Mouse (Mus musculus) G1E (cell line): ENCODE measurements around the gene Ccdc115. TPM values are rescaled to one million over a fixed set of nuclear protein-coding genes. Genes with fewer than 3 reads are reported as not detected.

Experiments
- ATAC-seq: 2 replicates; pipeline ENCODE4 v1.8.0; 2016; ENCODE audit warnings: mild to moderate bottlenecking; ENCODE audit not compliant: insufficient number of reproducible peaks, poor library complexity, low FRiP score, severe bottlenecking; ENCODE audit errors: extremely low read depth
- DNase-seq: peaks from one replicate; pipeline ENCODE4 v3.0.0; 2012; ENCODE audit warnings: low spot score
- H3K27me3 ChIP-seq: 2 replicates; pipeline ENCODE4 v1.6.1; 2012; ENCODE audit warnings: mild to moderate bottlenecking, low read length, inconsistent platforms; ENCODE audit not compliant: insufficient read depth
- H3K36me3 ChIP-seq: replicated peaks from 2 replicates; pipeline ENCODE3; 2012; ENCODE audit warnings: mild to moderate bottlenecking, inconsistent platforms
- H3K4me1 ChIP-seq: 2 replicates; pipeline ENCODE4 v1.6.1; 2012; ENCODE audit warnings: low read depth, low read length, inconsistent platforms, mixed read lengths; ENCODE audit not compliant: insufficient read depth
- H3K4me3 ChIP-seq: 2 replicates; pipeline ENCODE4 v1.5.1; 2012; ENCODE audit warnings: low read depth, mild to moderate bottlenecking, inconsistent platforms, low read length, moderate library complexity, mixed read lengths
- H3K9me3 ChIP-seq: replicated peaks from 2 replicates; pipeline ENCODE4 v1.6.1; 2012; ENCODE audit warnings: inconsistent platforms
- CTCF ChIP-seq: IDR thresholded peaks from 2 replicates; pipeline ENCODE4 v1.5.1; 2012; ENCODE audit warnings: low read depth, low read length, inconsistent platforms, mixed read lengths
- GATA1 ChIP-seq: IDR thresholded peaks from 2 replicates; pipeline ENCODE4 v1.6.1; 2012; ENCODE audit warnings: borderline replicate concordance, low read length, inconsistent platforms, mixed read lengths
- GATA2 ChIP-seq: IDR thresholded peaks from 2 replicates; pipeline ENCODE4 v1.6.1; 2012; ENCODE audit warnings: low read depth, low read length, inconsistent platforms, borderline replicate concordance
- POLR2AphosphoS5 ChIP-seq: IDR thresholded peaks from 2 replicates; pipeline ENCODE4 v1.6.1; 2012; ENCODE audit warnings: low read depth, low read length, inconsistent platforms; ENCODE audit not compliant: insufficient replicate concordance
- TAL1 ChIP-seq: conservative IDR thresholded peaks from 2 replicates; pipeline ENCODE4 v1.6.1; 2012; ENCODE audit warnings: low read depth, low read length, inconsistent platforms, mixed read lengths
- polyA plus RNA-seq: library from polyadenylated mRNA; stranded (reverse); fragments of >175 nt; gene quantifications from 2 replicates; pipeline ENCODE4 v1.2.3, GENCODE M21; 2012
- total RNA-seq, 2 experiments: library from RNA; stranded (forward) in 1 of 2; stranded (reverse) in 1 of 2; fragments of 200-1000 nt in 1 of 2; fragments of >200 nt in 1 of 2; fragmentation: Nextera tagmentation in 1 of 2; gene quantifications; 2 replicates each; pipeline ENCODE4 v1.2.3; 2014 to 2017

The Ccdc115 gene
- total and polyA plus RNA-seq, 3 experiments = 60.5 to 146 (median 97.1) TPM

DNA sequence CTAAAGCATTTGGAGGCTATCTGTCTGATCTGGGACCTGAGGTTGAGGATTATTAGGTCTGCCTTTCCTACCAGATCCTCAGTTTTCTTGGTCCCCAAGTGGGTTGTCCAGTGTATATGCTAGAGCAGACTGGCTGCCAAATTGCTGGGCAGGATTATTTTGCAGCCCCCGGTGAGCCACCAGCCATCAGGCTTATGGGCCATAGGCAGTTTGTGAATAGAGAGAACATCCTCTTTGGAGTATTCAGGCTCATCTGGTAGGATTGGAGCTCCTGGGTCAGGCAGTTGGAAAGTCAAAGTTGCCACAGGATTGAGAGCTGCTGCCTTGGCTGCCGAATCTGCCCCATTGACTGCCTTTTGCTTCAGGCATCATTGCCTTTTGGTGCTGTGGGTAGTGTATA is 11.0 kb downstream of the Ccdc115 start:
- no peak for TF ChIP-seq GATA2
- TF ChIP-seq TAL1 = no peak
- no peak for TF ChIP-seq POLR2AphosphoS5
- no peak for TF ChIP-seq GATA1
- no peak for TF ChIP-seq CTCF
- H3K4me3 ChIP-seq = no peak overlapping the region
- ATAC-seq (no peak), DNase-seq (no peak)
- peaks cover 46% of the 10 kb centered on the region for H3K9me3 ChIP-seq
- H3K27me3 ChIP-seq = no peaks in the 10 kb centered on the region; the same call in 1 of the 2 replicates
- H3K4me1 ChIP-seq = no peaks in the 10 kb centered on the region
- no peaks in the 10 kb centered on the region for H3K36me3 ChIP-seq

GRCm38 (mm10) chr1:34399182-34399953 is 40.1 kb downstream of the Ccdc115 start:
- no peak for ATAC-seq
- no peak overlapping the region for H3K4me3 ChIP-seq
- no peaks in the 10 kb centered on the region; the same call in 1 of the 2 replicates for H3K27me3 ChIP-seq
- TF ChIP-seq CTCF = no peak
- TF ChIP-seq TAL1 = no peak
- TF ChIP-seq GATA2 = no peak
- TF ChIP-seq POLR2AphosphoS5 = no peak
- no peak for TF ChIP-seq GATA1
- no peak for DNase-seq
- no peaks in the 10 kb centered on the region for H3K9me3 ChIP-seq
- H3K36me3 ChIP-seq = no peaks in the 10 kb centered on the region
- H3K4me1 ChIP-seq = no peaks in the 10 kb centered on the region

DNA sequence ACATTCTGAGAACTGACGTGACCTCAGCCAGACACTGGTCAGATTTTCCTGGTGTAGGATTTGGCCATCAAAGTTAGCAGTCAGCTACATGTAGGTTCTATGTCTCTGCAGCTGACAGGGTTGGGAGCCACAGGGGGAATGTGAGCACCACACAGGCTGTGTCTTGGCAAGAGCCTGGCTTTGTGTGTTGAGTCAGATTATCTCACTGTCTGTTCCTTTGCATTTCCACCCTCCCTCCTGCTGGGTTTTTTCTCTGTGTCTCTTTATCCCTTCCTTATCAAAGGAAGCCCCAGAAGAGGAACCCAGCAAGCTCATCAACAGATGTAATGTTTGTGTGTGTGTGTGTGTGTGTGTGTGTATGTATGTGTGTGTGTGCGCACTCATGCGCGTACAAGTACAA is 43.2 kb downstream of the Ccdc115 start:
- Histone ChIP-seq H3K36me3 (no peaks in the 10 kb centered on the region), H3K4me1 (no peaks in the 10 kb centered on the region), H3K4me3 (no peak overlapping the region), H3K27me3 (peaks cover 5% of the 10 kb centered on the region), H3K9me3 (no peaks in the 10 kb centered on the region)
- DNase-seq (no peak), ATAC-seq (no peak)
- no peak for TF ChIP-seq CTCF
- TF ChIP-seq TAL1 = no peak
- no peak for TF ChIP-seq GATA2
- TF ChIP-seq GATA1 = no peak
- TF ChIP-seq POLR2AphosphoS5 = no peak

- Histone ChIP-seq H3K4me3 (no peak overlapping the region), H3K36me3 (no peaks in the 10 kb centered on the region), H3K9me3 (no peaks in the 10 kb centered on the region), H3K27me3 (peaks cover 9% of the 10 kb centered on the region), H3K4me1 (no peaks in the 10 kb centered on the region)
- TF ChIP-seq CTCF (no peak), TAL1 (no peak), GATA1 (no peak), POLR2AphosphoS5 (no peak), GATA2 (no peak)
- no peak for DNase-seq
- no peak for ATAC-seq
Measured at GRCm38 (mm10) chr1:34389234-34389891, 50.1 kb downstream of the Ccdc115 start.

DNA sequence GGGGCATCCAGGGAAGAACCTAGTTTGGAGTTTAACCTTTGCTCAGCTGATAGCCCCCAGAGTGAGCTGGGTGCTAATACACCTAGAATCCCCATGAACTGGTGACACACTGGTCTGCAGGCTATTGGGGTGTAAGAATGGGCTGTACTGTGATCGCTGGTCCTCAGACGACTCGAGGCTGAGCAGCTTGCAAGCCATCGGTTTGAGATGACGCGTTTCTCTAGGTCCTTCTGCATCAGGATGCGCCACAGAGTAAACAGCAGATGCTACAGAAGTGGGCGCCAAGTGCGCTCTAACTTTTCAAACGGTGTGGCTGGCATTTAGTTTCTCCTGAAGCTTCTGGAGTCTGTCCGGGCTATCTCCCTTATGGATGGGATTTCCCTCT is 50.6 kb downstream of the Ccdc115 start:
- DNase-seq (no peak), ATAC-seq (no peak)
- H3K4me3 ChIP-seq = no peak overlapping the region
- H3K4me1 ChIP-seq = no peaks in the 10 kb centered on the region
- H3K9me3 ChIP-seq = no peaks in the 10 kb centered on the region
- no peaks in the 10 kb centered on the region for H3K36me3 ChIP-seq
- H3K27me3 ChIP-seq = peaks cover 6% of the 10 kb centered on the region
- no peak for TF ChIP-seq POLR2AphosphoS5
- no peak for TF ChIP-seq GATA2

DNA sequence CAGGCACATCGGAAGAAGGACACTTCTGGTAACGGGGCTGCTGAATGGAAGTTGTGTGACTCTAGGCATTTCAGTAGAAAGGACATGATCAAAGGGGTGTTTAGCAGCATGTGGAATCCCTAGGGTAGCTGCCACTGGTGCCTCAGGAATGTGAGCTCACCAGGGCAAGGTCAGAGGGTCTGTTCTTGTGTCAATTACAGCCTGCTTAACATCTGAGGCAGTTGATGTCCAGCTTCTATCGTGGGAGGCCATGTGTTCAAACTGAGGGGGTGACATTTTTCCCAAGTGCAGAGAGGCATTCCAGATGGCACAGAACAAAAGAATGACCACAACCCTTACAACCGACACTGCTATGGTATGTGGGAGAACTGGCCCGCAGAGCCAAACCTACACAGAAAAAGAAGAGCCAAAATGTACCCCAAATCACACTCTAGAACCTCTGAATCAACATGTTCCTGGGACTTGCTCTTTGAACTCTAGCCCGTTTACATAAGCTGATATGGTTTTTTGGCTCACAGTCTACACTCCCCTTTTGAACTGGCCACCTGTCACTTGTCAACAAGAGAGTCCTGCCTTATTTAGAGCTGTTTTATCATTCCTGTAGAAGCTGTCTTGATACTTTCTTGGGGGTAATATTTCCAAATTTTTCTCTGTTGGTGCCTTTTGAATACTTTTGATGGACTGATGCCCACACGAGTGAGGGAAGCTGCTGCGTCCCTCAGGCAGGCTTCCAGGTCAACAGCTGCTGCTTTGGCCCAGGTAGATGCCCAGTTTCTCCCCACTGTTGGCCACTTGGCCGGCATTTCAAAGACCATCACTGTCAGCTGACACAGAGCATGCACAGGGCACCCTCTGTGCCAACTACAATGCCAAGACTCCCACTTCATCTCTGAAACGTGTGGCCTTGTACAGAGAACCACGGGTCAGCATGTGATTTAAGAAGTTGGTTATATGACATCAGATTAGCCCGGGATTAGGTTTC is 51.8 kb downstream of the Ccdc115 start:
- no peak for TF ChIP-seq TAL1
- ATAC-seq (no peak), DNase-seq (no peak)
- Histone ChIP-seq H3K36me3 (no peaks in the 10 kb centered on the region), H3K4me1 (no peaks in the 10 kb centered on the region), H3K4me3 (no peak overlapping the region), H3K9me3 (no peaks in the 10 kb centered on the region), H3K27me3 (peaks cover 6% of the 10 kb centered on the region)

Other genes with a start within 250 kb of the Ccdc115 start
- gene Imp4, start 179 bp upstream of the Ccdc115 start, total RNA-seq (2014; fragmentation: Nextera tagmentation) = 121 and 129 TPM in 2 replicates
- 35.5 and 36.5 TPM in 2 replicates for gene Imp4, start 179 bp upstream of the Ccdc115 start, total RNA-seq (2017)
- gene Imp4, start 179 bp upstream of the Ccdc115 start, polyA plus RNA-seq = 50.4 and 71.2 TPM in 2 replicates
- gene Ptpn18, start 20.1 kb upstream of the Ccdc115 start, total RNA-seq (2014; fragmentation: Nextera tagmentation) = 47.9 and 57.9 TPM in 2 replicates
- 104 and 190 TPM in 2 replicates for gene Ptpn18, start 20.1 kb upstream of the Ccdc115 start, total RNA-seq (2017)
- gene Ptpn18, start 20.1 kb upstream of the Ccdc115 start, polyA plus RNA-seq = 117 and 173 TPM in 2 replicates
- gene Prss39, start 58.7 kb upstream of the Ccdc115 start, total RNA-seq (2014; fragmentation: Nextera tagmentation) = not detected in 2 replicates
- gene Prss39, start 58.7 kb upstream of the Ccdc115 start, total RNA-seq (2017) = 0.22 TPM in 1 of 2 replicates, not detected in the other
- gene Prss39, start 58.7 kb upstream of the Ccdc115 start, polyA plus RNA-seq = not detected in 2 replicates
- gene Cfc1, start 96.0 kb upstream of the Ccdc115 start, total RNA-seq (2014; fragmentation: Nextera tagmentation) = not detected in 2 replicates
- 0.11 and 0.12 TPM in 2 replicates for gene Cfc1, start 96.0 kb upstream of the Ccdc115 start, total RNA-seq (2017)
- not detected in 2 replicates for gene Cfc1, start 96.0 kb upstream of the Ccdc115 start, polyA plus RNA-seq
- not detected in 2 replicates for gene Prss40, start 121.3 kb upstream of the Ccdc115 start, total RNA-seq (2014; fragmentation: Nextera tagmentation)
- gene Prss40, start 121.3 kb upstream of the Ccdc115 start, total RNA-seq (2017) = 0.17 and 0.33 TPM in 2 replicates
- gene Prss40, start 121.3 kb upstream of the Ccdc115 start, polyA plus RNA-seq = not detected in 2 replicates
- gene Amer3, start 140.0 kb upstream of the Ccdc115 start, total RNA-seq (2014; fragmentation: Nextera tagmentation) = not detected in 2 replicates
- gene Amer3, start 140.0 kb upstream of the Ccdc115 start, total RNA-seq (2017) = 0.05 and 0.06 TPM in 2 replicates
- gene Amer3, start 140.0 kb upstream of the Ccdc115 start, polyA plus RNA-seq = not detected in 2 replicates